Mouse (Mus musculus): ENCODE measurements around the gene Trhde. TPM values are rescaled to one million over a fixed set of nuclear protein-coding genes. Genes with fewer than 3 reads are reported as not detected.

Trhde gene
- polyA plus RNA-seq, 2 experiments, result 2.0 to 3.3 TPM

DNA sequence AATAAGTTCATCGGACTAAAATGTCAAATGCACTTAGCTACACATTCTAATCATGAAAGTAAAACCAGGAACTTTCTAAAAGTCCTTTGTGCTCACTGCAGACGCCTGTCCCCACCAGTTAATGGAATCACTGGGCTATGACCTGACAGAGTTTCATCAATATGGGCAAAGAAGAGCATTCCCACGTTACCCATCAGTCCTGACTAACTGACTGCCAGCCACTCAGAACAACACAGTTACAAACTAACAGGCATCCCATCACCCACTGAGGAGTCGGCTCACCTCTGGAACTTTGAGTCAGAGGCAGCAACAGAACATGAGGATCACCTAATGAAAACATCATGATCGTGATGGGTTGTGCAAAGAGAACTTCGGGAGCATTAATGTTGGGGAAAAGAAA lies 438.7 kb downstream of the Trhde start:
- Histone ChIP-seq H3K4me3 (replicated peaks; ENCODE audit: low read length) (no peak overlapping the region), H3K27me3 (ENCODE audit: control insufficient read depth, insufficient read depth, low read length) (no peaks in the 10 kb centered on the region), H3K27ac (replicated peaks; ENCODE audit: low read depth, low read length) (no peak overlapping the region), H3K4me1 (ENCODE audit: control insufficient read depth, insufficient read depth, low read length) (no peaks in the 10 kb centered on the region), H3K36me3 (ENCODE audit: control insufficient read depth, insufficient read depth, low read length) (no peaks in the 10 kb centered on the region), H3K9me3 (ENCODE audit: control insufficient read depth, low read length) (no peaks in the 10 kb centered on the region), H3K9ac (ENCODE audit: low read depth, low read length, severe bottlenecking) (no peak overlapping the region), H3K4me2 (replicated peaks; ENCODE audit: low read depth, low read length, severe bottlenecking) (no peak overlapping the region)
- ATAC-seq (ENCODE audit: low FRiP score, low read depth) (no peak), DNase-seq (ENCODE audit: low spot score) (no peak)
- WGBS, result 60% methylated on average over 6 of the region's 6 CpGs
- TF ChIP-seq POLR2A (IDR thresholded peaks at IDR 0.05; ENCODE audit: borderline replicate concordance, extremely low read depth, insufficient read depth, insufficient read length), result no peak

DNA sequence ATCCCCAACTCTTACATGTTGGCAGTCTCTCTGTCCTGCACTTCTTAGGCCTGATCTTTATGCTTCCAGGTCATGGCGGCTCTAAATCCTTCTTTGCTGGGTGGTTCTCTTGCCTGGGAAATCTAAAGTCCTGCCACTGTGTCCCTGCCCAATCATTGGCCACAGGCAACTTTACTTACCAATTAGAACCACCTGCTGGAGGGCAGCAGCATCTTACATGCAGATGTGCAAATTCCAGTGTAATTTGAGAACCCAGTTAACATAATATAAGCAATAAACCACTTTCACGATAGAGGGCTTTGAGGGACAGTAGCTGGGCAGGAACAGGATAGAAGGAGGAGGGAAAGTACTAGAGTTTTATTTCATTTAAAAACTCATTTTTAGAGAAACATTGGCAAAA lies 439.5 kb downstream of the Trhde start:
- Histone ChIP-seq H3K36me3 (ENCODE audit: control insufficient read depth, insufficient read depth, low read length) (no peaks in the 10 kb centered on the region), H3K27ac (replicated peaks; ENCODE audit: low read depth, low read length) (no peak overlapping the region), H3K27me3 (ENCODE audit: control insufficient read depth, insufficient read depth, low read length) (no peaks in the 10 kb centered on the region), H3K4me3 (replicated peaks; ENCODE audit: low read length) (no peak overlapping the region), H3K9me3 (ENCODE audit: control insufficient read depth, low read length) (no peaks in the 10 kb centered on the region), H3K4me2 (replicated peaks; ENCODE audit: low read depth, low read length, severe bottlenecking) (no peak overlapping the region), H3K9ac (ENCODE audit: low read depth, low read length, severe bottlenecking) (no peak overlapping the region), H3K4me1 (ENCODE audit: control insufficient read depth, insufficient read depth, low read length) (no peaks in the 10 kb centered on the region)
- ATAC-seq (ENCODE audit: low FRiP score, low read depth) (no peak), DNase-seq (ENCODE audit: low spot score) (no peak)
- no peak for TF ChIP-seq POLR2A (IDR thresholded peaks at IDR 0.05; ENCODE audit: borderline replicate concordance, extremely low read depth, insufficient read depth, insufficient read length)
- 9% methylated on average over 2 of the region's 2 CpGs for WGBS

All from limb, embryonic 14.5 days (tissue).